Mouse (Mus musculus): ENCODE measurements around the gene Wnk2.

DNA sequence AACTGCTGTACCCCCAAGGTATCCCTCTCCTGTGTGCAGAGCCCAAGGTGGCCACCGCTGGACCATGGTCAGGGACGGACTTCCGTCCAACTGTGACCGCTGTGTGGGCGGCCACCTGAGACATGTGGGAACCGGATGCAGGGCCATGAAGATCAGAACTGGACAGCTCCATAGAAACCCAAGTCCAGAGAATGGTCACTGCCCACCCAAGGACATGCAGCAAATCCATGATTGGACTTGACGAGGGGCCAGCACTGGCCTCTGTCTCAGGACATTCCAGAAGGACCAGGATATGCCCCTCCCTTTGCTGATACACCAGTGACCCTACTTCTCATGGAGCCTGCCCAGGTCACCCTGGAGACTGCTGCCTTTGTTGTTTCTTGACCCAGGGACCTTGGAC is 47.8 kb upstream of the Wnk2 start:
- TF ChIP-seq CTCF (IDR thresholded peaks at IDR 0.05; ENCODE audit: control insufficient read depth, insufficient read depth, insufficient read length): no peak
- no peak for TF ChIP-seq MYOG (IDR thresholded peaks at IDR 0.05; ENCODE audit: control insufficient read depth, extremely low read depth, insufficient read length)
- TF ChIP-seq USF1 (IDR thresholded peaks at IDR 0.05; ENCODE audit: low read depth): no peak
- TF ChIP-seq MYOD1 (IDR thresholded peaks at IDR 0.05; ENCODE audit: control insufficient read depth, insufficient read length, low read depth): no peak
